Mouse (Mus musculus) stomach, embryonic 16.5 days (tissue): Measurements from ENCODE around the gene Lmna. TPM values are rescaled to one million over a fixed set of nuclear protein-coding genes. Genes with fewer than 3 reads are reported as not detected.
A peak's percentile ranks its signal among the peaks of the same experiment; 100 is the strongest.

Experiments
- ATAC-seq: fragments of 200-750 bp; cut with Nextera tagmentation; 2 replicates; pipeline ENCODE4 v1.8.0; 2017; ENCODE audit warnings: moderate number of reproducible peaks, moderate TSS enrichment; ENCODE audit not compliant: insufficient read depth, low FRiP score
- H3K27ac ChIP-seq: fragments of 300-500 bp; sonication (generic); 2 replicates; pipeline ENCODE4 v1.5.1; 2014; ENCODE audit warnings: low read length
- H3K27me3 ChIP-seq: fragments of 300-500 bp; sonication (generic); 2 replicates; pipeline ENCODE4 v1.6.1; 2014; ENCODE audit warnings: low read length, control low read depth, mixed read lengths; ENCODE audit not compliant: control insufficient read depth, insufficient read depth
- H3K36me3 ChIP-seq: fragments of 300-500 bp; sonication (generic); 2 replicates; pipeline ENCODE4 v1.6.1; 2014; ENCODE audit warnings: low read length; ENCODE audit not compliant: control insufficient read depth, insufficient read depth
- H3K4me1 ChIP-seq: fragments of 300-500 bp; sonication (generic); 2 replicates; pipeline ENCODE4 v1.6.1; 2014; ENCODE audit warnings: low read length, control low read depth, mixed read lengths; ENCODE audit not compliant: control insufficient read depth, insufficient read depth
- H3K4me2 ChIP-seq: fragments of 300-500 bp; sonication (generic); 2 replicates; pipeline ENCODE4 v1.6.1; 2014; ENCODE audit warnings: low read depth, low read length, mixed read lengths
- H3K4me3 ChIP-seq: fragments of 300-500 bp; sonication (generic); replicated peaks from 2 replicates; pipeline ENCODE4 v1.5.1; 2014; ENCODE audit warnings: mild to moderate bottlenecking, low read length
- H3K9ac ChIP-seq: fragments of 300-500 bp; sonication (generic); 2 replicates; pipeline ENCODE4 v1.6.1; 2014; ENCODE audit warnings: low read length
- H3K9me3 ChIP-seq: fragments of 300-500 bp; sonication (generic); replicated peaks from 2 replicates; pipeline ENCODE4 v1.6.1; 2016; ENCODE audit warnings: low read length, control low read depth; ENCODE audit not compliant: control insufficient read depth
- WGBS: fragments of 180-500 bp; shearing (Covaris S2); extraction: QIAGEN DNeasy Blood & Tissue Kit; methylation state at CpG from one replicate; pipeline ENCODE4 v1.1.7; 2014; 5-methylcytosine and 5-hydroxymethylcytosine counted together
- microRNA counts: library from miRNA; unstranded; fragments of <30 nt; microRNA quantifications from one replicate; lab custom pipeline; 2016
- microRNA-seq: library from miRNA; unstranded; fragments of <30 nt; microRNA quantifications from one replicate; pipeline ENCODE4, GENCODE M21; 2016
- polyA plus RNA-seq: library from polyadenylated mRNA; unstranded; fragments of >200 nt; fragmentation: Nextera tagmentation; extraction: Ambion mirVana; gene quantifications from 2 replicates; pipeline ENCODE4 v1.2.1, GENCODE M21; 2015

Lmna gene
- polyA plus RNA-seq, 1 experiment from 2014 or later: 266 TPM

- H3K9me3 ChIP-seq: no peaks in the 10 kb centered on the region
- peaks cover 19% of the 10 kb centered on the region for H3K4me1 ChIP-seq
- H3K27me3 ChIP-seq: no peaks in the 10 kb centered on the region
- peak overlapping the region; percentile 48; the same call in 1 of the 2 replicates for H3K9ac ChIP-seq
- no peak overlapping the region for H3K27ac ChIP-seq
- no peak overlapping the region for H3K4me3 ChIP-seq
- H3K4me2 ChIP-seq: peak overlapping the region; percentile 25
- no peaks in the 10 kb centered on the region for H3K36me3 ChIP-seq
- ATAC-seq: no peak
- WGBS: 20% methylated on average over 27 of the region's 27 CpGs
Observed at GRCm38 (mm10) chr3:88440500-88441381, 69.0 kb downstream of the Lmna start.

GRCm38 (mm10) chr3:88439582-88439981 lies 70.2 kb downstream of the Lmna start:
- no peak overlapping the region for H3K27ac ChIP-seq
- 66% methylated on average over 4 of the region's 4 CpGs for WGBS
- no peaks in the 10 kb centered on the region for H3K27me3 ChIP-seq
- ATAC-seq: no peak
- H3K9me3 ChIP-seq: no peaks in the 10 kb centered on the region
- H3K4me3 ChIP-seq: no peak overlapping the region
- H3K36me3 ChIP-seq: no peaks in the 10 kb centered on the region
- H3K9ac ChIP-seq: no peak overlapping the region
- peaks cover 19% of the 10 kb centered on the region for H3K4me1 ChIP-seq
- H3K4me2 ChIP-seq: no peak overlapping the region

DNA sequence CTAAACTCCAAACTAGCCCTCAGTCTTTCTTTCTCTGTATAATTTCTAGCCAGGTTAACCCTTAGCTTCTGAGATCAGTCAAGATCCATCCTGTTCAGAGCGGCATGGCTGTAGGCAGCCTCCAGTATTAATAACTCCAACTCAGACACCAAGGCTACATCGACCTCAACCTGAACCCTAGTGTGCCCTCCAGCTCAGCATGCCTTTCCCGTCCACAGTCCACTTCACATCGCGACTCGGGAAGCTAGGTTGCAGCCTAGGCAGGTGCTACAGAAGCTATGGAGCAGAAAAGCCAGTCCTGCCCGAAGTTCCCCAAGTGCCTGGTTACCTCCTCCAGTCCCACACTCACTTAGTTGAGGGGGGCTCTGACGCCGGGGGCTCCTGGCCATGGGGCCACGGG lies 72.3 kb downstream of the Lmna start:
- Histone ChIP-seq H3K27ac (no peak overlapping the region), H3K27me3 (no peaks in the 10 kb centered on the region), H3K9ac (0 out of 2 replicates have a peak overlapping the region, but pooled peaks have one; percentile 66), H3K9me3 (no peaks in the 10 kb centered on the region), H3K4me2 (peak overlapping the region; percentile 55; the same call in 1 of the 2 replicates), H3K4me1 (peaks cover 19% of the 10 kb centered on the region), H3K36me3 (no peaks in the 10 kb centered on the region), H3K4me3 (no peak overlapping the region)
- WGBS: 71% methylated on average over 10 of the region's 10 CpGs
- no peak for ATAC-seq

- WGBS: 14% methylated on average over 29 of the region's 29 CpGs
- peak; percentile 78 for ATAC-seq
- Histone ChIP-seq H3K36me3 (no peaks in the 10 kb centered on the region), H3K4me1 (peaks cover 19% of the 10 kb centered on the region), H3K9ac (peak overlapping the region; percentile 66), H3K27ac (no peak overlapping the region), H3K27me3 (no peaks in the 10 kb centered on the region), H3K9me3 (no peaks in the 10 kb centered on the region), H3K4me2 (peak overlapping the region; percentile 55), H3K4me3 (peak overlapping the region; percentile 35)
Observed at GRCm38 (mm10) chr3:88436395-88437201, 73.2 kb downstream of the Lmna start.

- no peak overlapping the region for H3K4me2 ChIP-seq
- H3K9ac ChIP-seq: no peak overlapping the region
- peaks cover 14% of the 10 kb centered on the region for H3K4me1 ChIP-seq
- no peaks in the 10 kb centered on the region for H3K9me3 ChIP-seq
- H3K36me3 ChIP-seq: no peaks in the 10 kb centered on the region
- H3K4me3 ChIP-seq: no peak overlapping the region
- H3K27me3 ChIP-seq: no peaks in the 10 kb centered on the region
- no peak for ATAC-seq
- no peak overlapping the region for H3K27ac ChIP-seq
- WGBS: 61% methylated on average over 10 of the region's 10 CpGs
Observed at GRCm38 (mm10) chr3:88435515-88435914, 74.2 kb downstream of the Lmna start.

MicroRNAs within 50 kb of the gene (microRNA counts, 519-probe panel; counts per million panel counts)
- microRNA mmu-miR-1905 (lab: Ali Mortazavi, UCI): not detected

Small RNAs within 50 kb of the gene (microRNA-seq; reads per million reads assigned to microRNA genes)
- not detected for gene Mir1905
- not detected for gene Mir7011

Other genes starting within 250 kb of the Lmna start
- gene Gm38392, start 222.7 kb downstream of the Lmna start, polyA plus RNA-seq: 0.53 and 2.2 TPM in 2 replicates
- 10.0 and 12.0 TPM in 2 replicates for gene Tsacc, start 213.0 kb downstream of the Lmna start, polyA plus RNA-seq
- 424 and 435 TPM in 2 replicates for gene Cct3, start 212.8 kb downstream of the Lmna start, polyA plus RNA-seq
- 191 and 207 TPM in 2 replicates for gene Glmp, start 184.9 kb downstream of the Lmna start, polyA plus RNA-seq
- 41.3 and 58.9 TPM in 2 replicates for gene Tmem79, start 173.8 kb downstream of the Lmna start, polyA plus RNA-seq
- 40.0 and 42.9 TPM in 2 replicates for gene Smg5, start 173.7 kb downstream of the Lmna start, polyA plus RNA-seq
- 19.9 and 24.9 TPM in 2 replicates for gene Paqr6, start 145.4 kb downstream of the Lmna start, polyA plus RNA-seq
- 9.8 and 26.1 TPM in 2 replicates for gene Bglap3, start 137.2 kb downstream of the Lmna start, polyA plus RNA-seq
- gene Bglap2, start 131.3 kb downstream of the Lmna start, polyA plus RNA-seq: 4.4 and 12.2 TPM in 2 replicates
- gene Bglap, start 125.5 kb downstream of the Lmna start, polyA plus RNA-seq: not detected in 2 replicates
- 98.9 and 104 TPM in 2 replicates for gene Pmf1, start 99.6 kb downstream of the Lmna start, polyA plus RNA-seq
- 18.0 and 20.0 TPM in 2 replicates for gene Slc25a44, start 84.8 kb downstream of the Lmna start, polyA plus RNA-seq
- 33.1 and 38.4 TPM in 2 replicates for gene Sema4a, start 48.8 kb downstream of the Lmna start, polyA plus RNA-seq
- 9.9 and 11.4 TPM in 2 replicates for gene Mex3a, start 22.4 kb upstream of the Lmna start, polyA plus RNA-seq
- gene Rab25, start 38.3 kb upstream of the Lmna start, polyA plus RNA-seq: 144 and 197 TPM in 2 replicates
- 188 and 190 TPM in 2 replicates for gene Lamtor2, start 43.1 kb upstream of the Lmna start, polyA plus RNA-seq
- 33.3 and 34.0 TPM in 2 replicates for gene Ubqln4, start 43.8 kb upstream of the Lmna start, polyA plus RNA-seq
- gene Ssr2, start 65.9 kb upstream of the Lmna start, polyA plus RNA-seq: 307 and 360 TPM in 2 replicates
- gene Arhgef2, start 96.0 kb upstream of the Lmna start, polyA plus RNA-seq: 75.4 and 81.3 TPM in 2 replicates
- not detected in 2 replicates for gene Rxfp4, start 143.2 kb upstream of the Lmna start, polyA plus RNA-seq
- gene Khdc4, start 175.8 kb upstream of the Lmna start, polyA plus RNA-seq: 71.4 and 72.3 TPM in 2 replicates
- gene Rit1, start 206.9 kb upstream of the Lmna start, polyA plus RNA-seq: 64.4 and 75.9 TPM in 2 replicates